Mouse (Mus musculus) liver, embryonic 13.5 days (tissue): ENCODE data around the gene Dcakd. TPM values are rescaled to one million over a fixed set of nuclear protein-coding genes. Genes with fewer than 3 reads are reported as not detected.

Source experiments
- ATAC-seq: fragments of 200-750 bp; cut with Nextera tagmentation; 2 replicates; pipeline ENCODE4 v1.8.0; 2017; ENCODE audit warnings: low read depth, mild to moderate bottlenecking, moderate number of reproducible peaks, moderate library complexity
- DNase-seq: peaks from one replicate; pipeline ENCODE4 v3.0.0; 2022
- H3K27ac ChIP-seq: fragments of 300-500 bp; sonication (generic); 2 replicates; pipeline ENCODE4 v1.5.1; 2015; ENCODE audit warnings: moderate library complexity, mild to moderate bottlenecking, inconsistent platforms
- H3K27me3 ChIP-seq: fragments of 300-500 bp; sonication (generic); 2 replicates; pipeline ENCODE4 v1.6.1; 2015; ENCODE audit warnings: mild to moderate bottlenecking, inconsistent platforms
- H3K36me3 ChIP-seq: fragments of 300-500 bp; sonication (generic); 2 replicates; pipeline ENCODE4 v1.6.1; 2015; ENCODE audit warnings: mild to moderate bottlenecking, inconsistent platforms
- H3K4me1 ChIP-seq: fragments of 300-500 bp; sonication (generic); replicated peaks from 2 replicates; pipeline ENCODE4 v1.6.1; 2015; ENCODE audit warnings: inconsistent platforms
- H3K4me2 ChIP-seq: fragments of 300-500 bp; sonication (generic); 2 replicates; pipeline ENCODE4 v1.6.1; 2015; ENCODE audit warnings: inconsistent platforms, mild to moderate bottlenecking, moderate library complexity
- H3K4me3 ChIP-seq: fragments of 300-500 bp; sonication (generic); replicated peaks from 2 replicates; pipeline ENCODE4 v1.5.1; 2015; ENCODE audit warnings: mild to moderate bottlenecking, inconsistent platforms
- H3K9ac ChIP-seq: fragments of 300-500 bp; sonication (generic); 2 replicates; pipeline ENCODE4 v1.6.1; 2015; ENCODE audit warnings: mild to moderate bottlenecking, inconsistent platforms
- H3K9me3 ChIP-seq: fragments of 300-500 bp; sonication (generic); replicated peaks from 2 replicates; pipeline ENCODE4 v1.6.1; 2016; ENCODE audit warnings: inconsistent platforms
- WGBS: fragments of 180-500 bp; shearing (Covaris S2); methylation state at CpG from one replicate; pipeline ENCODE4 v1.1.7; 2015; ENCODE audit not compliant: insufficient replicate concordance; 5-methylcytosine and 5-hydroxymethylcytosine counted together
- microRNA-seq: library from miRNA; unstranded; fragments of <30 nt; microRNA quantifications from one replicate; pipeline ENCODE4, GENCODE M21; 2016
- polyA plus RNA-seq: library from polyadenylated mRNA; unstranded; fragments of >200 nt; fragmentation: Nextera tagmentation; extraction: Ambion mirVana; gene quantifications from 2 replicates; pipeline ENCODE4 v1.2.1, GENCODE M21; 2015

The Dcakd gene
- polyA plus RNA-seq, 1 experiment from 2014 or later: 29.9 TPM

DNA sequence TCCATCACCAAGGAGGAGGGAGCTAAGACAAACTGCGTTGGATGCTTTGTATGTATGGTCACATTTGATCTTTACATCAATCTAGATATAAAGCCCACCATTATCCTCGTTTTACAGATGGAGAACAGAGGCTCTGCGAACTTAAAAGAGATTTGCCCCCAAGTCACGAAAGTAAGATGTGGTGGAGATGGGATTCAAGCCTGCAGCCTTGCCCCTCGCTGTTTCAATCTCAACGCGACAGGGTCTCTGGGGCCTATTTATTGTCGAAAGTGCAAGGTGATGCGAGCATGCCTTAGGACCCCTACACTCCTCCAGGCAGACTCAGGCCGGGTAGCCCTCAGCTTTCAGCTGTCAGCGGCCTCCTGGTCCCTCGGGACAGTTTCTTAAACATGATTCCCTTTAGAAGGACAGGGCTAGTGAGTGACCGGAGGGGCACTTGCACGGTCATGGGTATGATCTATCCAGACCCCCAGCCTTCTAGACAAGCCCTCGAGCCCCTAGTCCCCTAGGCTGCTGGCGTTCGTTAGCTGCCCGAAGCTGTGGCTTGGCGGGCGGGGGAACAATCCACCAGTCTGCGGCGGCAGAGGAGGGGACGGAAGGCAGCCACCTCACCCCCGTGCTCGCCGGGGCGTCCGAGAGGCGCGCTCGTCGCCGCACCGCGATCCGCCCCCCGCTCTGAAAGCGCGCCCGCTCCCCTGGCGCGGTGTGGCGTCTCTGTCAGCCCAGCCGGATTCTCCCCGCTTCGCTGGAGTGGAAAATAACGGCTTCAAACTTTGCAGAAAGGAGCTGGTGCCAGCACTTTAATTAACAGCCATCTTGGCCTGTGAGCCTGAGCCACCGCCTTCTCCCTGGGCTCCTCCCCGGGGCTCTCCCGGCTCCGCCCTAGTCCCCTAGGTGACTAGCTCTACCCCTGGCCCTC lies 79.8 kb downstream of the Dcakd start:
- no peak for DNase-seq
- 2% methylated on average over 51 of the region's 51 CpGs for WGBS
- Histone ChIP-seq H3K4me2 (peak overlapping the region; percentile 65), H3K27me3 (peaks cover 100% of the 10 kb centered on the region), H3K36me3 (no peaks in the 10 kb centered on the region), H3K4me3 (peak overlapping the region; percentile 53), H3K27ac (no peak overlapping the region), H3K4me1 (peaks cover 37% of the 10 kb centered on the region), H3K9me3 (no peaks in the 10 kb centered on the region), H3K9ac (peak overlapping the region; percentile 36; the same call in 1 of the 2 replicates)
- ATAC-seq: no peak

DNA sequence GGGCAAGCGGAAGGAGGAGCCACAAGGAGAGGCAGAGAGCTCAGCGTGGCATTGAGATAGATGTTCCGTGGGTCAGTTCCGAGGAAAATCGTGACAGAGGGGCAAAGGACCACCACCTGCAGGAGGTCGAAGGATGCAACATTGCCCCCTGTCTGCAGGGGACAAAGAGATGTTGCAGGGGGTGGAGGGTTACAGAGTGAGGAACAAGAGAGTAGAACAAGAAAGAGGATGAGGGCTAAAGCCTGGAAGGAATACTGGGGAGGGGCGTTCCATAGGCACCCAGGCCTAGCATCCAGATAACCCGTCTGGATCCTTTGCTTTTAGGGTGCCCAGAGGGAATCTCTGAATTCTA lies 81.2 kb downstream of the Dcakd start:
- no peak overlapping the region for H3K27ac ChIP-seq
- 9% methylated on average over 8 of the region's 8 CpGs for WGBS
- peaks cover 100% of the 10 kb centered on the region for H3K27me3 ChIP-seq
- peak overlapping the region; percentile 59 for H3K4me2 ChIP-seq
- peak overlapping the region; percentile 43 for H3K4me3 ChIP-seq
- ATAC-seq: no peak
- H3K4me1 ChIP-seq: peaks cover 42% of the 10 kb centered on the region
- no peak for DNase-seq
- H3K9ac ChIP-seq: no peak overlapping the region
- H3K9me3 ChIP-seq: no peaks in the 10 kb centered on the region
- no peaks in the 10 kb centered on the region for H3K36me3 ChIP-seq

DNA sequence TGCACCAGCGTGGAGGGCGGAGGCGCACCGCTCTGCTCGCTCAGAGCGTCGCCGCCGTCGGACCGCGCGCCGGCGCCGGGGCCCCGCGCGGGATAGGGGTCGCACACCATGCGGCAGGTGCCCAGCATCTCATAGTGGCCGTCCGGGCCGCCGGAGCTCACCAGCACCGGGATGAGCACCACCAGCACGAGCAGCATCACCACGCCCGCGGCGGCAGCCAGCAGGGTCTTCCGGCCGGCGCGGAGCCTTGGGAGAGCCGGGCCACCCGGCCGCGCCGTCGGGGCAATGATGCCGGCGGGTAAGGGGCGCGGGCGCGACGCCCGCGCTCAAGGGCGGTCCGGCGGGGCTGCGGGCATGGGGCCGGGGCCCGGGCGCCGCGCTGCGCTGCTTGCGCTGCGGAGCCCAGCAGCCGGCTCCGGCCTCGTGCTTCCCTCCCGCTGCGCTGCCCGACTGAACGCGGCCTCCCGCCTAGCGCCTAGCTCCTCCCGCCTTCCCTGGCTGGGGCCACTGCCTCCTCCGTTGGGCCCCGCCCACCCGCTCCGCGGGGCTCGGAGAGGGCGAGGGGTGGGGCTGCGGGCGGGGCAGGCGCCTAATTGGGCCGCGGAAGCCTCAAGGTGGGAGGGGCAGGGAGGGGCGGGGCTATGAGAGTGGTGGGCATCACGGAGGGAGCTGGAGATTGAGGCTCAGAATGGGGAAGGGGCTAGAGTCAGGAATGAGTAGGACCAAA lies 81.7 kb downstream of the Dcakd start, which contains the start of gene C1ql1:
TSS of gene C1ql1 (minus strand) at position 424 of the 727 bp plus-strand sequence.
- H3K36me3 ChIP-seq: no peaks in the 10 kb centered on the region
- H3K4me2 ChIP-seq: peak within 1 kb of the TSS; percentile 59
- DNase-seq (peak; percentile 80), ATAC-seq (peak; percentile 90)
- 2% methylated on average over 70 of the region's 87 CpGs for WGBS
- H3K9me3 ChIP-seq: no peaks in the 10 kb centered on the region
- H3K9ac ChIP-seq: no peak within 1 kb of the TSS
- H3K27me3 ChIP-seq: peaks cover 100% of the 10 kb centered on the region
- peaks cover 48% of the 10 kb centered on the region for H3K4me1 ChIP-seq
- peak within 1 kb of the TSS; percentile 43 for H3K4me3 ChIP-seq
- no peak within 1 kb of the TSS for H3K27ac ChIP-seq

DNA sequence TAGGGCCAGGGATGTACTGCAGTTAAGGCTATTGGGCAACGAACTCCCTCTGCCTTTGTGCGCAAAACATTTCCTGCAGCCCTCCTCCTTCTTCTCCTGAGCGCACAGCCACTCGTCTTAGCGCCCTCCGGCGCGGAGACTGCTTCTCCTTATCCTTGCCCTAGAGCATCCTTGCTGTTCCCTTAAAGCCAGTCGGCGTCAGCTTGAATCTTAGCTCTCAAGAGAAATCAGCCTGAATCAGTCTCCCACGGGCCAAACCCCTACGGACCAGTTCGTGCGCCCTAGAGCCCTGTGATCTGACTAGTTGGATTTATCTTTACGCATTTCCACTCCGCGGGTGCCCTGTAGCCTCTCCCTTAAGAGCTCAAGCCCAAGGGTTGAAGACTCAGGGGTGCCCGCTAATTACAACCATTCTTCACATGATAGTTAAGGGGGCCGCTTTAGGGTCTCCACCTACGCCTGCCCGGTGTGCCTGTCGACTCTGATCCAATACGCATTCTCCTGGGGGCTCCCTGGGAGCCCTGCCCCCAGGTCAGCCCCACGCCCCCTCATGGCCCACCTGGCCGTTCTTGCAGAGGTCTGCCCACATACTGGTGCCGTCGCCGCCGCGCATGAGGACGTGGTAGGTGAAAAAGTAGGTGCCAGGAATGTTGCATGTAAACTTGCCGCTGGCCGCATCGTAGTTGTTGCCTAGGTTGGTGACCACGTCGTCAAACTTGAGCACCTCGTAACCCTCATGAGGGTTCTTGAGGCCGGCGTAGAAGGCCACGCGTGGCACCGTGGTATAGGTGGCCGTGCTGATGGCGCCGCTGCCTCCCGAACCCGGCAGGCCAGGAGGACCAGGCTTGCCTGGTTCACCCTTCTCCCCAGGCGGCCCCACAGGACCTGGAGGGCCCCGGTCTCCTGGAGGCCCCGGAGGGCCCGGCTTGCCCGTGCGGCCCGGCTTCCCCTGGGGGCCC lies 82.5 kb downstream of the Dcakd start:
- H3K9me3 ChIP-seq: no peaks in the 10 kb centered on the region
- no peak overlapping the region for H3K9ac ChIP-seq
- H3K4me1 ChIP-seq: peaks cover 56% of the 10 kb centered on the region
- 7% methylated on average over 54 of the region's 54 CpGs for WGBS
- DNase-seq (no peak), ATAC-seq (no peak)
- peaks cover 100% of the 10 kb centered on the region for H3K27me3 ChIP-seq
- H3K4me2 ChIP-seq: peak overlapping the region; percentile 59
- peak overlapping the region; percentile 43 for H3K4me3 ChIP-seq
- H3K27ac ChIP-seq: no peak overlapping the region
- H3K36me3 ChIP-seq: no peaks in the 10 kb centered on the region

Small RNA genes lying within 50 kb of the gene (microRNA-seq; reads per million reads assigned to microRNA genes)
- gene Mir6931: not detected

Other genes with a start within 250 kb of the Dcakd start
- gene Gjc1, start 208.6 kb downstream of the Dcakd start, polyA plus RNA-seq: 2.7 and 3.3 TPM in 2 replicates
- not detected in 2 replicates for gene Higd1b, start 192.5 kb downstream of the Dcakd start, polyA plus RNA-seq
- 144 and 160 TPM in 2 replicates for gene Eftud2, start 147.3 kb downstream of the Dcakd start, polyA plus RNA-seq
- gene Ccdc103, start 147.1 kb downstream of the Dcakd start, polyA plus RNA-seq: 0.91 and 1.4 TPM in 2 replicates
- gene Fam187a, start 143.2 kb downstream of the Dcakd start, polyA plus RNA-seq: 0.06 TPM in 1 of 2 replicates, not detected in the other
- gene Gfap, start 127.4 kb downstream of the Dcakd start, polyA plus RNA-seq: 7.2 and 7.7 TPM in 2 replicates
- 9.0 and 9.3 TPM in 2 replicates for gene Kif18b, start 103.2 kb downstream of the Dcakd start, polyA plus RNA-seq
- gene C1ql1, start 81.6 kb downstream of the Dcakd start, polyA plus RNA-seq: 0.07 and 0.10 TPM in 2 replicates
- 47.8 and 52.2 TPM in 2 replicates for gene Nmt1, start 143 bp downstream of the Dcakd start, polyA plus RNA-seq
- gene Plcd3, start 73.3 kb upstream of the Dcakd start, polyA plus RNA-seq: 0.28 and 0.50 TPM in 2 replicates
- gene Acbd4, start 73.3 kb upstream of the Dcakd start, polyA plus RNA-seq: 60.4 and 62.2 TPM in 2 replicates
- 2.6 and 3.0 TPM in 2 replicates for gene Hexim1, start 87.9 kb upstream of the Dcakd start, polyA plus RNA-seq
- gene Hexim2, start 104.1 kb upstream of the Dcakd start, polyA plus RNA-seq: 6.3 and 7.7 TPM in 2 replicates
- gene Fmnl1, start 142.8 kb upstream of the Dcakd start, polyA plus RNA-seq: 3.0 TPM in 2 replicates
- not detected in 2 replicates for gene 1700023F06Rik, start 180.2 kb upstream of the Dcakd start, polyA plus RNA-seq
- not detected in 2 replicates for gene Spata32, start 190.1 kb upstream of the Dcakd start, polyA plus RNA-seq
- 0.42 and 0.50 TPM in 2 replicates for gene Map3k14, start 239.1 kb upstream of the Dcakd start, polyA plus RNA-seq